Mouse (Mus musculus): ENCODE data around the gene Trim47.

Trim47 gene

GRCm38 (mm10) chr11:116060596-116060995 lies 66.4 kb downstream of the Trim47 start:
- DNase-seq: no peak

- DNase-seq: no peak
Measured at GRCm38 (mm10) chr11:116059691-116060025, 67.4 kb downstream of the Trim47 start.

GRCm38 (mm10) chr11:116058868-116059690 lies 67.9 kb downstream of the Trim47 start:
- DNase-seq: no peak

GRCm38 (mm10) chr11:116058022-116058614 lies 68.9 kb downstream of the Trim47 start:
- no peak for DNase-seq

GRCm38 (mm10) chr11:116057237-116057881 lies 69.7 kb downstream of the Trim47 start:
- no peak for DNase-seq

GRCm38 (mm10) chr11:116055873-116056272 lies 71.1 kb downstream of the Trim47 start:
- DNase-seq: no peak

Data from kidney, adult 9 months (tissue).